Mouse (Mus musculus): ENCODE results near the gene Calcoco1. TPM values are rescaled to one million over a fixed set of nuclear protein-coding genes. Genes with fewer than 3 reads are reported as not detected.
A peak's percentile ranks its signal among the peaks of the same experiment; 100 is the strongest.

Calcoco1 gene
- polyA plus RNA-seq (2012; fragmentation: generic; extraction: Trizol), result 117 TPM

GRCm38 (mm10) chr15:102721980-102722475 lies at the start of gene Calcoco1:
Gene Calcoco1, minus strand, starts transcription at chr15:102722178.
- Histone ChIP-seq H3K79me2 (ENCODE audit: control insufficient read depth, insufficient read depth) (no peaks in the 10 kb centered on the region), H3K4me3 (peak within 1 kb of the TSS; percentile 72), H3K36me3 (ENCODE audit: control insufficient read depth, insufficient read depth) (no peaks in the 10 kb centered on the region), H3K4me2 (ENCODE audit: low read depth) (peak within 1 kb of the TSS; percentile 98), H3ac (ENCODE audit: control insufficient read depth, insufficient read length) (no peak within 1 kb of the TSS), H3K27me3 (ENCODE audit: control insufficient read depth, insufficient read depth, insufficient read length) (no peaks in the 10 kb centered on the region)
- TF ChIP-seq POLR2AphosphoS2 (IDR thresholded peaks at IDR 0.05; ENCODE audit: insufficient read length, low read depth) (peak; percentile 91), TCF12 (IDR thresholded peaks at IDR 0.05; ENCODE audit: insufficient read depth, poor library complexity, severe bottlenecking) (no peak), POLR2A (IDR thresholded peaks at IDR 0.05; ENCODE audit: insufficient read length, low read depth) (peak; percentile 86), USF1 (IDR thresholded peaks at IDR 0.05; ENCODE audit: low read depth) (peak; percentile 36), MAX (IDR thresholded peaks at IDR 0.05; ENCODE audit: low read depth) (peak; percentile 58), SRF (IDR thresholded peaks at IDR 0.05; ENCODE audit: control insufficient read depth, insufficient read length, low read depth) (peak; percentile 74), MYOD1 (IDR thresholded peaks at IDR 0.05; ENCODE audit: control insufficient read depth in 1 of 3, insufficient read length in 2 of 3, low read depth in 2 of 3) (peak in 2 of 3 experiments; percentile 60 to 74), MYOG (IDR thresholded peaks at IDR 0.05; ENCODE audit: control insufficient read depth in 1 of 3, insufficient read depth in 1 of 3, insufficient read length in 2 of 3, low read depth in 2 of 3) (peak in 2 of 3 experiments; percentile 51 to 61), REST (IDR thresholded peaks at IDR 0.05; ENCODE audit: insufficient read depth, insufficient read length) (no peak)

GRCm38 (mm10) chr15:102770866-102771265 lies 48.9 kb upstream of the Calcoco1 start:
- Histone ChIP-seq H3K27me3 (ENCODE audit: control insufficient read depth, insufficient read depth, insufficient read length) (no peaks in the 10 kb centered on the region), H3K4me2 (ENCODE audit: low read depth) (no peak overlapping the region), H3K79me2 (ENCODE audit: control insufficient read depth, insufficient read depth) (no peaks in the 10 kb centered on the region), H3K4me3 (no peak overlapping the region), H3K36me3 (ENCODE audit: control insufficient read depth, insufficient read depth) (no peaks in the 10 kb centered on the region), H3ac (ENCODE audit: control insufficient read depth, insufficient read length) (no peak overlapping the region)
- TF ChIP-seq MAX (IDR thresholded peaks at IDR 0.05; ENCODE audit: low read depth), result no peak
- no peak for TF ChIP-seq TCF3 (IDR thresholded peaks at IDR 0.05; ENCODE audit: insufficient read length, low read depth)
- TF ChIP-seq MYOD1 (IDR thresholded peaks at IDR 0.05; ENCODE audit: control insufficient read depth in 1 of 3, insufficient read length in 2 of 3, low read depth in 2 of 3), result no peak
- no peak for TF ChIP-seq TCF12 (IDR thresholded peaks at IDR 0.05; ENCODE audit: insufficient read depth, poor library complexity, severe bottlenecking)
- no peak for TF ChIP-seq CEBPB (IDR thresholded peaks at IDR 0.05; ENCODE audit: insufficient read depth, poor library complexity, severe bottlenecking)
- TF ChIP-seq USF1 (IDR thresholded peaks at IDR 0.05; ENCODE audit: low read depth), result no peak
- no peak for TF ChIP-seq MYOG (IDR thresholded peaks at IDR 0.05; ENCODE audit: control insufficient read depth in 1 of 3, insufficient read depth in 1 of 3, insufficient read length in 2 of 3, low read depth in 2 of 3)
- no peak for TF ChIP-seq E2F4 (IDR thresholded peaks at IDR 0.05; ENCODE audit: insufficient read depth)
- TF ChIP-seq POLR2A (IDR thresholded peaks at IDR 0.05; ENCODE audit: insufficient read length, low read depth), result no peak
- TF ChIP-seq POLR2AphosphoS2 (IDR thresholded peaks at IDR 0.05; ENCODE audit: insufficient read length, low read depth), result no peak
- no peak for TF ChIP-seq REST (IDR thresholded peaks at IDR 0.05; ENCODE audit: insufficient read depth, insufficient read length)
- TF ChIP-seq SRF (IDR thresholded peaks at IDR 0.05; ENCODE audit: control insufficient read depth, insufficient read length, low read depth), result no peak

DNA sequence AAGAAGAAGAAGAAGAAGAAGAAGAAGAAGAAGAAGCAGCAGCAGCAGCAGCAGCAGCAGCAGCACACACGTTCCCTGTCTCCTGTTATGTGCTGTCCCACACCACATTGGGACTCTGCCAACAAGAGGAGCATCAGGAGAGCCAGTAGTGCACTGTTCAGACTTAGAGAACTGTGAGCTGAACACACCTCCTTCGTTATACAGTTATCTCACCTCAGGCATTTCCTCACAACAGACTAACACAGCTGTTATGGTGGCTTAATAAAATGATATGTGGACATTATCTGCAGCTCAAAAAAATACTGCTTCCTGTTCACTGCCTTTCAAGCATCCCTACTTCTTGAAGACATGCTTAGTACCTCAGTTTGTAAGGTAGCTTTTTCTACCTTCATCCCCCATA lies 43.2 kb upstream of the Calcoco1 start:
- Histone ChIP-seq H3K4me2 (ENCODE audit: low read depth) (no peak overlapping the region), H3K79me2 (ENCODE audit: control insufficient read depth, insufficient read depth) (no peaks in the 10 kb centered on the region), H3K36me3 (ENCODE audit: control insufficient read depth, insufficient read depth) (no peaks in the 10 kb centered on the region), H3ac (ENCODE audit: control insufficient read depth, insufficient read length) (no peak overlapping the region), H3K27me3 (ENCODE audit: control insufficient read depth, insufficient read depth, insufficient read length) (no peaks in the 10 kb centered on the region), H3K4me3 (no peak overlapping the region)
- TF ChIP-seq USF1 (IDR thresholded peaks at IDR 0.05; ENCODE audit: low read depth), result no peak
- TF ChIP-seq MAX (IDR thresholded peaks at IDR 0.05; ENCODE audit: low read depth), result no peak
- TF ChIP-seq TCF3 (IDR thresholded peaks at IDR 0.05; ENCODE audit: insufficient read length, low read depth), result no peak
- TF ChIP-seq POLR2AphosphoS2 (IDR thresholded peaks at IDR 0.05; ENCODE audit: insufficient read length, low read depth), result no peak
- TF ChIP-seq E2F4 (IDR thresholded peaks at IDR 0.05; ENCODE audit: insufficient read depth), result no peak
- TF ChIP-seq MYOG (IDR thresholded peaks at IDR 0.05; ENCODE audit: control insufficient read depth in 1 of 3, insufficient read depth in 1 of 3, insufficient read length in 2 of 3, low read depth in 2 of 3), result no peak
- no peak for TF ChIP-seq CEBPB (IDR thresholded peaks at IDR 0.05; ENCODE audit: insufficient read depth, poor library complexity, severe bottlenecking)
- no peak for TF ChIP-seq MYOD1 (IDR thresholded peaks at IDR 0.05; ENCODE audit: control insufficient read depth in 1 of 3, insufficient read length in 2 of 3, low read depth in 2 of 3)

DNA sequence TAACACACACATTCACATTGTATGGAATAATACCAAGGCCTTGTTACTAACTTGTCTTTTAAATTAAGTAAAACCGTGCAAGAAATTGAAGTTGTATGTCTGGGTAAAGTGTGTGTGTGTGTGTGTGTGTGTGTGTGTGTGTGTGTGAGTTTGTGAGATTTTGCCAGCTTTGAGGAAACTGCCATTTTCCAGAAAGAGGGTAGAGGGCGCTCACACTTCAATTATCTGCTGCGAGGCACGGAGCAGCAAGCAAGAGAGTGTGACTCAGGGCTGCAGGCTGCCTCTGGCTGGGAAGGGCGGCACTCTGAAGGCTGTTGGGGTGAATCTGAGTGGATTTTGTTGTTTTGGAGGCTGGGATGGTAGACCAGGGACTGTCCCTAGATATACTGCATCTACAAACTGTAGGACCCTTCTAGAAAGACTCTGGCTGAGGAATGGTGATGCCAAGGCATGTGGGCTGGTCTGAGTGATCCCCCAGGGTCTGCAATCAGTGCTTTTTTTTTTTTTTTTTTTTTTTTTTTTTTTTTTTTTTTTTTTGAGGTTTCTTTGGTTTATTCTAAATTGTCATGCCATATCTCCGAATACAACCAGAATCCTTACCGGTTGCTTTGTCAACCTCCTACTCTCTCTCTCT lies 39.9 kb upstream of the Calcoco1 start:
- Histone ChIP-seq H3K79me2 (ENCODE audit: control insufficient read depth, insufficient read depth) (no peaks in the 10 kb centered on the region), H3K4me2 (ENCODE audit: low read depth) (peak overlapping the region; percentile 28), H3ac (ENCODE audit: control insufficient read depth, insufficient read length) (no peak overlapping the region), H3K36me3 (ENCODE audit: control insufficient read depth, insufficient read depth) (no peaks in the 10 kb centered on the region), H3K27me3 (ENCODE audit: control insufficient read depth, insufficient read depth, insufficient read length) (no peaks in the 10 kb centered on the region), H3K4me3 (no peak overlapping the region)
- TF ChIP-seq TCF3 (IDR thresholded peaks at IDR 0.05; ENCODE audit: insufficient read length, low read depth) (no peak), MYOG (IDR thresholded peaks at IDR 0.05; ENCODE audit: control insufficient read depth in 1 of 3, insufficient read depth in 1 of 3, insufficient read length in 2 of 3, low read depth in 2 of 3) (no peak), POLR2AphosphoS2 (IDR thresholded peaks at IDR 0.05; ENCODE audit: insufficient read length, low read depth) (no peak), TCF12 (IDR thresholded peaks at IDR 0.05; ENCODE audit: insufficient read depth, poor library complexity, severe bottlenecking) (no peak), CEBPB (IDR thresholded peaks at IDR 0.05; ENCODE audit: insufficient read depth, poor library complexity, severe bottlenecking) (no peak), REST (IDR thresholded peaks at IDR 0.05; ENCODE audit: insufficient read depth, insufficient read length) (no peak), MAX (IDR thresholded peaks at IDR 0.05; ENCODE audit: low read depth) (no peak), SRF (IDR thresholded peaks at IDR 0.05; ENCODE audit: control insufficient read depth, insufficient read length, low read depth) (no peak), MYOD1 (IDR thresholded peaks at IDR 0.05; ENCODE audit: control insufficient read depth in 1 of 3, insufficient read length in 2 of 3, low read depth in 2 of 3) (no peak)
